Mouse (Mus musculus) G1E-ER4 (cell line): ENCODE measurements around the gene Fam198b. TPM values are rescaled to one million over a fixed set of nuclear protein-coding genes. Genes with fewer than 3 reads are reported as not detected.

Source experiments
- GATA1 ChIP-seq: IDR thresholded peaks from one replicate; pipeline ENCODE4 v1.8.0; 2012; ENCODE audit warnings: low read length, inconsistent platforms
- polyA plus RNA-seq: library from polyadenylated mRNA; stranded (reverse); fragments of >175 nt; gene quantifications from 2 replicates; pipeline ENCODE4 v1.2.3, GENCODE M21; 2012

The Fam198b gene
- polyA plus RNA-seq, 1 experiment, result 2.5 TPM

DNA sequence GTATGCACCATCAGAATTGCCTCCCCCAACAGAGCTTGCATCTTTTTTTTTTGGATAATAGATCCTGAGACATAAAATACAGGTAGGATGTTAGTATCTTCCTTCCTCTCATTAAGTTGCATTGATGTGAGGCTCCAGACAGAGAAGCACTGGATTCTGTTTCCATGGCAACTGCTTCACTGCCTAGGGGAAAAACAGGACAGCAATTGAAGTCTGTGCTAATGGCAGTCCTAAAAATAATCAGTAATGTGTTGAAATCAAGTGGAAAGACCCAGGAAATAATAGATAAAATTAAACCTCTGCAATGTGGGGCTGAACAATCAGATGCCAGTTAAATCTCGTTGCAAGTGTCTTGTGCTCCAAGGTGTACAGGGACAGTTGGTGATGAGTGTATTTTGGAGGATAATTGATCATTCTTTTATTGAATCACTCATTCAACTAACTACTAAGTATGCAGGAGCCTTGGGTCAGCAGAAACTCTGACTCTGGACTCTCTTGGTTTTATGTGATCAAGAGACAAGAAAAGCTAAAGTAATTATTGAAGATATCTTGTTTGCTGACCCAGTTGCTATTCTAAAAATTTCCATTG, 17.1 kb upstream of the Fam198b start:
- TF ChIP-seq GATA1, result no peak

DNA sequence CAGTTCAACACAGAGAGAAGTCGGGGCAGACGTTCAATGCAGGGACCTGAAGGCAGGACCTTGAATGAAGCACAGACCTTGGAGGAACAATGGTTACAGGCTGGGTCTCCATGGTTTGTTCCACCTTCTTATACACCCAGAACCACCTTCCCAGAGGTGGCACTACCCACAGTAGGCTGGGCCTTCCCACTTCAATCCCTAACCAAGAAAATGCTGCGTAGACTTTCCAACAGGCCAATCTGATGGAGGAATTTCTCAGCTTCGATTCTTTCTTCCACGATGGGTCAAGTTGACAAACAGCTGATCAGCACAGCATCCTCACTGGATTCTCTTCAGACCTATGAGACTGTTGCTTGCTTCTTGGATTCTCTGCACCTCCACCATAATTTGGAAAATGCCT, 8.9 kb upstream of the Fam198b start:
- no peak for TF ChIP-seq GATA1

DNA sequence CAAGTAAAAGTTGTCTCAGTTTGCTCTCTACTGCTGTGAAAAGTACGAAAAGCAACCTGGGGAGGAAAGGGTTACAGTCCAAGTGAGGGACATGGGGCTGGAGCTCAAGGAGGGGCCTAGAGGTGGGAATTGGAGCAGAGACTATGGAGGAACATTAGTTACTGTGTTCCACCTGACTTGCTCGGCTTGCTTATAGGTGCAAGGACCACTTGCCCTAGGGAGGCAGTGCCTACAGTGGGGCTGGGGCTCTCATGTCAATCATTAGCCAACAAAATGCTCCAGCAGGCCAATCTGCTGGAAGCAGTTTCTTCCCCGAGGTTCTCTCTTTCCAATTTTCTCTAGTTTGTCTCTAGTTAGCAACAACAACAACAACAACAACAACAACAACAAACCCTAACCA, 6.0 kb upstream of the Fam198b start:
- no peak for TF ChIP-seq GATA1

DNA sequence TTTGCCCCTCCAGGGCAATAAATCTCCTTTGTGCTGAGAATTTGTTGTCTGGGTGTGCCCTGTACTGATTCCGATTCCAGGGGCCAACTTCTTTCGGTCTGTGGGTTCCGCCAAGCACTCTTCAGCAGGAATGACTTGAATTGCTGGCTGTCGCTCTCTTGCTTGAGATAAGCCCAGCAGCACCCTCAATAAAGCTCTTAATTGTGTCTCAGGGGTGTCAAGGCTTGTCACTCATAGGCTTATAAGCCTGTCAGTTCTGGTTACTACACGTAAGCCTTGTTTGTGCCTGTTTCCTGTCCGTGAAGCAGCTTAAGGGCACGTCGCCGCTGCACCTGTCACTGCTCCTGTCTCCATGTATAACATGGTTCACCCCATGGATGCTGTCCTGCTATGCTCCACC, 5.1 kb upstream of the Fam198b start:
- no peak for TF ChIP-seq GATA1

DNA sequence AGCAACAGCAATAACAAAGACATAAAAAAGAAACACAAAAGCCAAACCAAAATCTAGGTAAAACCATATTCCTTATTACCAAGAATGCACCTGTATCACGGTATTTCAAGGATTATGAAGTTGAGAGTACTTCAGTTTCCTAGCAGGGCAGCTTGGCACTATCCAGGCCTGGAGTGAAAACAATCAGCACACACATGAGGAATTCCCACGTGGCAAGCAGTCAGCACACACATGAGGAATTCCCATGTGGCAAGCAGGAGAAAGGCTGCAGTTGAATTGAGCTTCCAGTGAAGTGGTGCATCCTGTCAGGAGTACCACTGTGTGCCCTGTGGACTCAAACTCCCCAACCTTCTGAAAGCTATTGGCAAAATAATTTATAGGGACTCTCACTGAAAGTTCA, 2.7 kb upstream of the Fam198b start:
- no peak for TF ChIP-seq GATA1

DNA sequence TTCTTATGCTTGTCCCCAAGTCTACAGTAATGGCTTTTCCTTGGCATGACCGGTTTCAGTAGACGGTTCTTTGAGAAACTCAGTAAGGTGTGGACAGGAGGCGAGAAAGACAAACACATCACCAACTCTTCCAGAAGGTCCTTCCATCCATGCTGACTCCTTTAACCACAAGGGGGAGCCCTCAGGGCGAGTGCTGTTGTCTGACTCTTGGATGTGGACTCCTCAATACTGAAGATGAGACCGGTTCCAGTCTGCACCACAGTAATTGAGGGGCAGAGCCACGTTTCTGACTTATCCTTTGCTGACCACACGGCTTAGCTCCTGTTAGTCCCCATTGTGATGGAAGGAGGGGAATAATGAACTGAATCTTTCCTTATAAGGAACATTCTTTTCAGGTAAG, 1.2 kb upstream of the Fam198b start:
- no peak for TF ChIP-seq GATA1

DNA sequence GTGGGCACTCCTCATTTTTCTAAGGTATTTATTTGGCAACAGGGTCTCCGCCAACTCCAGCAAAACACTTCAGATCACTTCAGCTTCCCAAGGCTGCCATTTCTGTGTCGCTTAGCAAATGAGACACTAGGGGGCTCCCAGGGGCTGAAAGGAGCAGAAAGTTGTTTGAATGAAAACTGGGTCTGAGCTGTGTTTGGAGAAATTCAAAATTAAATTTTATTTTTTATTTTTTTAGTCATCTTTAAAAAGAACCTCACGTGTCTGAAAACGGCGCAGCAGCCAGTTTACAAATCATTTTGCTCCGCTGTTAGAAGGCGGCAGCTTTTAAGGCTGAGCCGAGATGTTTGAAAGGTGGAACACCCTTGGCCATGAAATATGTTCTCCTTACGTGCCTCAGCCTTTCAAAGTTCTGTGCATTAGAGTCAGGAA, 442 bp downstream of the Fam198b start:
- TF ChIP-seq GATA1, result no peak

DNA sequence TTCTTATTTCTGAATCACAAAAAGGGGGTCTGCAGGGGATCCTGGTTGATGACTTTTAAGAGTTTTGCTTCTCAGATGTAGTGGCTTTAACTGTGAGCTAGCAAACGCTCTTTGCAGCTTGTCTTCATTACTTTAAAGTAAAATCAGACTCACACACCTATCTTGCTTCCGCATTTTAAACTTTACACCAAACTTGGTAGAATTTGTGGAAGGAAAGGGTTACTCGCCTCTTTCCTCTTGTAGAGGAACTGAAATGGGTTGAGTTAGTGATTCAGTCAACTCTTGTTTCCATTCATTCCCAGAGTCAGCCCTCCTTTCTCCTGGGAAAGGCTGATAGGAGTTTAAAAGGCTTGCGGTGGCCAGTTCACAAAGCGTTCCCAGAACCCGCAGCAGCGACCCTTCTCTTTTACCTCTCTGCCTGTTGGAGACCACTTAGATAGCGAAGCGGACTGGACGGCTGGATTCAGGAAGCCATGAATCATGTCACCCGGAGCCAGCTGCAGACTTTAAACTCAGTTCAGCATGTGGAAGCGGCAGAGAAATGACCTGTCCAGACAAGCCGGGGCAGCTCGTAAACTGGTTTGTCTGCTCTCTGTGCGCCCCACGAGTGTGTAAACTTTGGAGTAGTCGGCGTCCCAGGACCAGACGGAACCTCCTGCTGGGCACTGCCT, 1.5 kb downstream of the Fam198b start:
- TF ChIP-seq GATA1, result no peak

DNA sequence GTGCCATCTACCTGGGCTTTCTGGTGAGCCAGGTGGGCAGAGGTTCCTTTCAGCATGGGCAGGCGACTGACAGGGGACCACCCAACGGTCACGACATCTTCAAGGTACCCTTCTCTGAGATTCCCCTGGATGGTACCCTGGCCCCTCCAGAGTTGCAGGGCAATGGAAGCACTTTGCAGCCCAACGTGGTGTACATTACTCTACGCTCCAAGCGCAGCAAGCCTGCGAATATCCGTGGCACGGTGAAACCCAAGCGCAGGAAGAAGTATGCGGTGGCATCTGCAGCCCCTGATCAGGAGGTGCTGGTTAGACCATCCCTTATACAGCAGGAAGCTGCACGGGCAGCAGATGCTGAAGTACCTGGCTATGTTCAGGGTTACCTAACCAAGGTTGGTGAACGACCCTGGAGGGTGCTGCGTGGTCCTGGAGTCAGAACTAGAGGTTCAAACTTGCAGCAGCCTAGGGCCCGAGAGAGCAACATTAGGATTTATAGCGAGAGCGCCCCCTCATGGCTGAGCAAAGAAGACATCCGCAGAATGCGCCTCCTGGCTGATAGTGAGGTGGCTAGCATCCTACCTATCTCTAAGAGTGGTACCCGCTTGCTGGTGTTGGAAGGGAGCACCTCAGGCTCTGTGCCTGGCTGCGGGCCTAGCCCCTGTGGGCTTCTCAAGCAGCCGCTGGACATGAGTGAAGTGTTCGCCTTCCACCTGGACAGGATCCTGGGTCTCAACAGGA, 2.2 kb downstream of the Fam198b start:
- no peak for TF ChIP-seq GATA1

DNA sequence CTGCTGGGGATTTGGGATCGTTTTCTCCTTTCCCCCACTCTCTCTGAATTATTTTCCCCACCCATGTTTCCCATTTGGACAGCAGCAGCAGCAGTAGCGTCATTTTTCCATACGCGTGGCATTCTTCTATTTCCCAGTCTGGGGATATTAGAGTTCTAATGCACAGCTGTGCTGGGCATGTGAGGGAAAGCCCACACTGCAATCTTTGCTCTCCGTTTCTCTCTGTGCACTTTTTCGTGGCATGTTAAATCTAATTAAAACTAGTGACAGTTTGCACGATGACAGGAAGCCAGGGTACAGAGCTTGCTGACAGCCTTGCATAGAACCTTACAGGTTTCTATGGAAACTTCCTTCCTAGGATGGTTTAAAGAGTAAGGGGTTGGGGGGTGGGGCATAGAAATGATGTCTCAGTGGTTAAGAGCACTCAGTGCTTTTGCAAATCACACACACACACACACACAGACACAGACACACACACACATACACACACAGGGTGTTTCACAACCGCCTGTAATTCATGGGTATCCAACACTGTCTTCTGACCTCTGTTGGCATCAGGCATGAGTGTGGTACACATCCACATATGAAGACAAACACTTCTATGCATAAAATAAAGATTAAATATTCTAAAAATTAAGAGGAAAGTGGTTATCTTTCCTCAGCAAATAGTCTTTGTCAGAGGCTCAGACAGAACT, 3.0 kb downstream of the Fam198b start:
- no peak for TF ChIP-seq GATA1

DNA sequence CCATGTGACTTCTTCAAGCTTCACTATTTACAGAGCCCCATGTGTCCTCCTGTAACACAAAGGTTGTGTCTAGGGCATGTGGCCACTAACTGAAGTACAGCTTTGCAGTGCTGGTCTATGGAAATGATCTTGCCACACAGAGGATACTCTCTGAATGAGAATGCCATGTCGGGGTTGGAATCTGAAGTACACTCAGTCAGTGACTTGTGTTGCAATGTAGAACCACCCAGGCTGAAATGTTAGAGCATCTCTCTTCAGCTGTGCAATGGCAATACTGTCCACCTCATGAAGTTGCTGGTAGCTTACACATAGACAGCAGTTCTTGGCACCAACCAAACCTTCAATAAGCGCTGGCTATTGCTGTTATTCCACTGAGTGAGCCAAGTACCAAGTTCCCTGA, 3.6 kb downstream of the Fam198b start:
- no peak for TF ChIP-seq GATA1

DNA sequence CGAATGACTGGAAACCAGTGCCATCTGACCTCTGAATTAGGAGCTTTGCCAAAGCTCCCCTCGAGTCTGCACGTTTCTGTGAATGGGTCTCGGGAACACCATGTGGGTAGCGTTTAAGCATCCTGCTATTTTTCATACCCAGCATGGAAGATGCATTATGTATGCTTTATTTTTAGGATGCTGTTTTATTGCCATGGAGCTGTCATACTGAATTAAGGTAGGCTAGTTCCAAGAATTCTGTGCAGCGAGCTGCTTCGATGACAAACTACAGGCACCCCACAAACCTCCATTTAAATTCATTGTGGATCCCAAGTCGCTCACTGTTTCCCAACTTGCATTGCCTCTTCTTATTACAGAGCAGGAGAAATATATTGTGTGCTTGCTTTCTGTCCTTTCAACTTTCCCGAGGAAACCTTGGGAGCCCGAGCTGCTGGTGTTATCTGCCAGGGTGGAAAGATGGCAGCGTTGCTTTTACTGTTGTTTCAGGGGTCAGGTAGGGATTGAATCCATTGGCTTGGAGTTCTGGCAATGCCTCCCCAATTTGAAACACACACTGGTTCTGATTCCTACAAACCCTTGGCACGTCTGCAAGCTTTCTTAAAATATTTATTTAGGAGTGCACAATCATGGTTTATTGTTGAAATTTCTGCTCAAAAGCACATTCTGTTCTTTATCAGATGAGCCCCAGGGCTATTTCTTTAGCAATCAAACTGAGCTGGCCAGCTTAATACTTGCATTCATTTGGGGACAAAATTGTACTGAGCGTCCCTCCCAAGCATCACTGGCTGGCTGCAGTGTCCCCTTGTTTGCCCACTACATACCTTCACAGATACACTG, 13.4 kb downstream of the Fam198b start:
- TF ChIP-seq GATA1, result no peak

DNA sequence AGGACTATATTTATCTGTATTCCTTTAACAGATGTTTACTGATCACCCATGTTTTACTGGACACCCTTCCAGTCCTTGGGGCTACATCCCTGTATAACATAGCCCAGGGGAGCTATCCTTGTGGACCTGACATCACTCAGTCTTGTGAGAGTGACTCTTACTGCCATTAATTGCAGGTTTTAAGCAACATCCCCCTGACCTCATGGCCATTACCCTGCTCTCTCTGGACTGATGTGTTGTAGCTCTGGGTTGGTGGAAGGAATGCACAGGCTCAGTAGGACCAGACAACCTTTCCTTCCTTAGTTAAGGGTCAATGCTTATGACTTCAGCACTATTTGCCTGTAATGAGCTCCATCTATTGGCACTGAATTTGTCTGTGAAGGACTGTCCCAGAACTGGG, 14.2 kb downstream of the Fam198b start:
- TF ChIP-seq GATA1, result no peak

DNA sequence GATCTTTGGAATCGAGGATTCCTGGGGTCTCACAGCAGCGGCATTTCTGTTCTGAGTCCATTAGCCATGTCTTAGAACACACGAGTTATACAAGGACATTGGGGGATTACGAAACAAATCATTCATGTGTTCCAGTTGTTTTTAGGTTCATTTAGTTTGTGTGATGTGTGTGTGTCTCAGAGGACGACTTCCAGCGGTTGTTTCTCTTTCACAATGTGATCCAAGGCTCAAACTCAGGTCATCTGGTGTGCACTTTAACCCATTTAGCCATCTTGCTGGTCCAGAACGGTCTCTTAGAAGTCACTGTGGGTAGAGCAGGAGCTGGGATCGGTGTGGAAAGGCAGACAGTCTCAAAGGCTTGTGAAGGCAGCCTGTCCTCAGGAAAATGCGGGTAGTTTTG, 15.6 kb downstream of the Fam198b start:
- TF ChIP-seq GATA1, result no peak

DNA sequence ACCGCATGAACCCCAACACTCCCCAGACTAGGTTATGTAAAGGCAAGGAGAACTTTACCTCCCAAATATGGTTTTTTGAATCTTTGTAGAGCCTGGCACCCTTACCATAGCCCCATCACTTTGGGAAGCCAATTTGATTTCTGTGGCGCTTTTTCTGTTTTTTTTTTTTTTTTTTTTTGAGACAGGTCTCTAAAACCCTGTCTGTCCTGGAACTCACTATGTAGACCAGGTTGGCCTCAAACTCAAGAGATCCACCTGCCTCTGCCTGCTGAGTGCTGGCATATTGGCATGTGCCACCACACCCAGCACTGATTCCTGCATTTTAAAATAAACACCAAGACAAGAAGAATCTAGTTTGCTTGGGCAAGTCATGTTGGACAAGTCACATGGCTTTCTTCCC, 16.2 kb downstream of the Fam198b start:
- TF ChIP-seq GATA1, result no peak

DNA sequence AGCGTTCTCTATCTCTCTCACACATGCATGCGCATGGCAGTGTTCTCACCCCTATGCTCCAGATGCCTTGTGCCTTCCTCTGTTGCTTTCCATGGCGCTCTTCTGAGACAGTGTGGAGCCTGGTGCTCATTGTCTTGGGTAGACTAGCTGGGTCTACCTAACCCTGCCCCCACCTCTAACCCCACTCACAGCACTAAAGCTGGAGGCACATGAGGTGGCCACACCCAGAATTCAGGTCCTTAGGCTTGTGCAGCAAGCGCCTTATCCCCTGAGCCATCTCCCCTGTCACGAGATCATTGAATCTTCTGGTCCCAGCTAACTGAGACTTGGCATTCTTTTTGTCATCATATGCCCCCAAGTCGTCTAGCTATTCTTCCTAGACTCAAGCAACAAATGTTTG, 17.0 kb downstream of the Fam198b start:
- TF ChIP-seq GATA1, result no peak

DNA sequence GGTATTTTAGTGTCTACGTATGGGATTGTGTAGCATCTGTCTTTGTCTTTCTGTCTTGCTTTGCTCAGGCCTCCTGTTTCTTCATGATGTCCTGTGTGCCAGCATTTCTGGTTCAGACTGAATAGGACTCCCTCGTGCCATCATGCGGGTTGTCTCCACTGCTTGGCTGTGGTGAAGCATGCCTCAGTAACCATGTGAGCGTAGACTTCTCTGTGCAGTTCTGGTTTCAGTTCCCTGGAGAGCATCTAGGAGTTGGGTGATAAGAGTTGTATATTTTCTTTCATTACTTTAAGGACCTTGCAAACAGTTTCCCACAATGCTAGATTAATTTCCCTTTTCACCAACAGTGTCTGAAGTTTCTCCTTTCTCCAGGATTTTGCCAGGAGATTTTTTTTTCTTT, 17.4 kb downstream of the Fam198b start:
- TF ChIP-seq GATA1, result no peak
